Comparison of ENCODE assay signal across 8 mouse cellular contexts in genomic region chr4:44011799-44012198, GRCm38 (mm10). TPM values are rescaled to one million over a fixed set of nuclear protein-coding genes. Genes with fewer than 3 reads are reported as not detected.
DNase-seq lines count a peak whose midpoint lies in the region; ATAC-seq and TF ChIP-seq lines count a peak whose summit lies in the region.

No protein-coding gene starts in this region.

- H3K27ac ChIP-seq in cortical plate, adult 2 months (ENCODE audit: insufficient read depth, low read length), result no peak overlapping the region
- no peak overlapping the region for H3K27ac ChIP-seq in intestine, embryonic 15.5 days
- H3K27ac ChIP-seq in neural tube, embryonic 14.5 days (ENCODE audit: low read depth, low read length), result peak overlapping the region; percentile 70; the same call in 1 of the 2 replicates

- no peaks in the 10 kb centered on the region for H3K27me3 ChIP-seq in intestine, embryonic 15.5 days (replicated peaks)
- H3K27me3 ChIP-seq in neural tube, embryonic 14.5 days (ENCODE audit: control insufficient read depth, insufficient read depth, low read length), result no peaks in the 10 kb centered on the region

- H3K9ac ChIP-seq in intestine, embryonic 15.5 days, result peak overlapping the region; percentile 92; the same call in 1 of the 2 replicates
- peak overlapping the region; percentile 51 for H3K9ac ChIP-seq in neural tube, embryonic 14.5 days (replicated peaks; ENCODE audit: low read depth, low read length)

- no peak for TF ChIP-seq CTCF in lung, adult 2 months (IDR thresholded peaks at IDR 0.05; ENCODE audit: insufficient read depth, low read length)
- TF ChIP-seq CTCF in cortical plate, adult 2 months (IDR thresholded peaks at IDR 0.05; ENCODE audit: extremely low read depth, insufficient read depth, low read length), result no peak

- H3K9me3 ChIP-seq in intestine, embryonic 15.5 days, result no peaks in the 10 kb centered on the region
- H3K9me3 ChIP-seq in neural tube, embryonic 14.5 days (ENCODE audit: control insufficient read depth, low read length), result no peaks in the 10 kb centered on the region

- no peak for DNase-seq in lung, adult 2 months
- DNase-seq in lung, postnatal 25 days (ENCODE audit: low spot score), result no peak
- DNase-seq in thymus, postnatal 10 days (ENCODE audit: low spot score in 2 of 2), result no peak
- no peak for DNase-seq in ovary, adult 18-20 months (ENCODE audit: low spot score)
- no peak for DNase-seq in cerebellum, adult 11-12 months

- H3K4me3 ChIP-seq in lung, adult 2 months (replicated peaks; ENCODE audit: extremely low read depth, low read depth, low read length), result peak overlapping the region; percentile 73
- H3K4me3 ChIP-seq in cortical plate, adult 2 months (ENCODE audit: insufficient read depth, low read length), result peak overlapping the region; percentile 43
- H3K4me3 ChIP-seq in intestine, embryonic 15.5 days (replicated peaks), result peak overlapping the region; percentile 99
- peak overlapping the region; percentile 98 for H3K4me3 ChIP-seq in neural tube, embryonic 14.5 days (ENCODE audit: low read depth, low read length)

- peak overlapping the region; percentile 84 for H3K4me2 ChIP-seq in intestine, embryonic 15.5 days (replicated peaks)
- peak overlapping the region; percentile 68 for H3K4me2 ChIP-seq in neural tube, embryonic 14.5 days (ENCODE audit: low read depth, low read length)

- peaks cover 7% of the 10 kb centered on the region for H3K4me1 ChIP-seq in lung, adult 2 months (ENCODE audit: control insufficient read depth, insufficient read depth, low read length)
- H3K4me1 ChIP-seq in cortical plate, adult 2 months (ENCODE audit: control insufficient read depth, insufficient read depth, low read length), result peaks cover 12% of the 10 kb centered on the region; the same call in 1 of the 2 replicates
- H3K4me1 ChIP-seq in intestine, embryonic 15.5 days (replicated peaks), result peaks cover 30% of the 10 kb centered on the region
- H3K4me1 ChIP-seq in neural tube, embryonic 14.5 days (ENCODE audit: control insufficient read depth, insufficient read depth, low read length), result peaks cover 17% of the 10 kb centered on the region

- TF ChIP-seq POLR2A in lung, adult 2 months (IDR thresholded peaks at IDR 0.05; ENCODE audit: borderline replicate concordance, extremely low read depth, low read depth, low read length), result no peak
- TF ChIP-seq POLR2A in cortical plate, adult 2 months (IDR thresholded peaks at IDR 0.05; ENCODE audit: extremely low read depth, insufficient read depth, low read length), result no peak

- ATAC-seq in intestine, embryonic 15.5 days, result no peak
- no peak for ATAC-seq in neural tube, embryonic 14.5 days (ENCODE audit: low read depth)

- no peaks in the 10 kb centered on the region for H3K36me3 ChIP-seq in intestine, embryonic 15.5 days
- no peaks in the 10 kb centered on the region for H3K36me3 ChIP-seq in neural tube, embryonic 14.5 days (ENCODE audit: control insufficient read depth, insufficient read depth, low read length)

- 73% methylated on average over 3 of the region's 3 CpGs for WGBS in lung, adult 2 months
- 77% methylated on average over 3 of the region's 3 CpGs for WGBS in intestine, embryonic 15.5 days
- WGBS in neural tube, embryonic 14.5 days, result 81% methylated on average over 3 of the region's 3 CpGs

RNA-seq across cellular contexts. Expression of gene Clta, which starts 7.5 kb away (rescaled TPM):
- polyA plus RNA-seq in lung, adult 2 months (2012; rRNA removed), result 165 and 187 TPM in 2 replicates
- 385 and 422 TPM in 2 replicates for polyA plus RNA-seq in cortical plate, adult 2 months (2012; rRNA removed)
- 260 and 272 TPM in 2 replicates for polyA plus RNA-seq in intestine, embryonic 15.5 days (2015; fragmentation: Nextera tagmentation; extraction: Ambion mirVana)
- 349 and 356 TPM in 2 replicates for polyA plus RNA-seq in neural tube, embryonic 14.5 days (2014; fragmentation: Nextera tagmentation; extraction: Ambion mirVana)

RNA-seq across cellular contexts. Expression of gene Ccin, which starts 28.5 kb away (rescaled TPM):
- polyA plus RNA-seq in lung, adult 2 months (2012; rRNA removed), result 0.07 and 0.14 TPM in 2 replicates
- polyA plus RNA-seq in cortical plate, adult 2 months (2012; rRNA removed), result not detected in 2 replicates
- polyA plus RNA-seq in intestine, embryonic 15.5 days (2015; fragmentation: Nextera tagmentation; extraction: Ambion mirVana), result not detected in 2 replicates
- not detected in 2 replicates for polyA plus RNA-seq in neural tube, embryonic 14.5 days (2014; fragmentation: Nextera tagmentation; extraction: Ambion mirVana)

RNA-seq across cellular contexts. Expression of gene Glipr2, which starts 54.6 kb away (rescaled TPM):
- 14.3 and 18.1 TPM in 2 replicates for polyA plus RNA-seq in lung, adult 2 months (2012; rRNA removed)
- polyA plus RNA-seq in cortical plate, adult 2 months (2012; rRNA removed), result 2.6 and 3.2 TPM in 2 replicates
- polyA plus RNA-seq in intestine, embryonic 15.5 days (2015; fragmentation: Nextera tagmentation; extraction: Ambion mirVana), result 85.4 and 88.7 TPM in 2 replicates
- 37.3 and 54.3 TPM in 2 replicates for polyA plus RNA-seq in neural tube, embryonic 14.5 days (2014; fragmentation: Nextera tagmentation; extraction: Ambion mirVana)

Comparison
In these comparisons a context has a peak if more than half of its experiments do, and no peak if none do; other contexts are left out.
1. H3K4me3 ChIP-seq: peak in every context shown above with its lines; median percentile 99 in intestine, embryonic 15.5 days; 98 in neural tube, embryonic 14.5 days; 73 in lung, adult 2 months; 43 in cortical plate, adult 2 months.